Mouse (Mus musculus) kidney, adult 9 months (tissue): ENCODE results near the gene Ube2m.

Experiments
- DNase-seq: peaks from one replicate; pipeline ENCODE4 v3.0.0; 2022

Ube2m gene

GRCm38 (mm10) chr7:12998053-12998452 lies 40.0 kb downstream of the Ube2m start, which contains the start of gene Slc27a5:
Slc27a5 (minus strand) TSS chr7:12998192.
- no peak for DNase-seq

GRCm38 (mm10) chr7:12997230-12997629 lies 40.8 kb downstream of the Ube2m start:
- no peak for DNase-seq

- DNase-seq, result no peak
These were observed 42.2 kb downstream of the Ube2m start for GRCm38 (mm10) chr7:12995862-12996261.

- DNase-seq, result no peak
These were observed 44.9 kb downstream of the Ube2m start for GRCm38 (mm10) chr7:12993148-12993547.

GRCm38 (mm10) chr7:12992222-12992621 lies 45.9 kb downstream of the Ube2m start:
- DNase-seq, result peak; percentile 35

GRCm38 (mm10) chr7:12987409-12988189 lies 50.5 kb downstream of the Ube2m start:
- DNase-seq, result no peak

GRCm38 (mm10) chr7:12986906-12987305 lies 51.2 kb downstream of the Ube2m start:
- no peak for DNase-seq

- DNase-seq, result no peak
These were observed 52.4 kb downstream of the Ube2m start for GRCm38 (mm10) chr7:12985724-12986123.
